Mouse (Mus musculus) adrenal gland, adult 18-20 months (tissue): ENCODE measurements around the gene Rpl3l. TPM values are rescaled to one million over a fixed set of nuclear protein-coding genes. Genes with fewer than 3 reads are reported as not detected.

Source experiments
- DNase-seq, 2 experiments: peaks; one replicate each; pipeline ENCODE4 v3.0.0; 2021 to 2022; ENCODE audit warnings: low spot score in 2 of 2
- total RNA-seq, 2 experiments: library from RNA; stranded (reverse); gene quantifications; 1 replicate in 1 of 2; 2 replicates in 1 of 2; pipeline ENCODE4 v1.2.3; 2021

The Rpl3l gene
- total RNA-seq, 2 experiments from 2014 or later: 1.2 TPM; not detected in 1

- DNase-seq: no peak
Observed at GRCm38 (mm10) chr17:24738238-24738637, 10.6 kb downstream of the Rpl3l start.

DNA sequence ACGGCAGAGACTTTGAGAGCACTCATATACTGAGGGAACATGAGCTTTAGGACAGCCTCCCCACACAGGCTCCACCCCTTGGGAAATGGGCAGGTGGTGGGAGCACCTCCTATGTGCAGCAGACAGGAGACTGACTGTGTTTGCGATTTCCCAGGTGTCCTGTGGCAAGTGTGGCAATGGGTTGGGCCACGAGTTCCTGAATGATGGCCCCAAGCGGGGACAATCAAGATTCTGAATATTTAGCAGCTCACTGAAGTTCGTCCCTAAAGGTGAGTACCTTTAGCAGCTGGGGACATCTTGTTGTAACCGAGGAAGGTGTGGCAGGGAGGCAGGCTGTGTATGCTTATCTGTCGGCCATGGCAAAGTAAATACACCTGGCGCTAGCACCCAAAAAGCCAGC, 12.3 kb downstream of the Rpl3l start:
- no peak for DNase-seq

DNA sequence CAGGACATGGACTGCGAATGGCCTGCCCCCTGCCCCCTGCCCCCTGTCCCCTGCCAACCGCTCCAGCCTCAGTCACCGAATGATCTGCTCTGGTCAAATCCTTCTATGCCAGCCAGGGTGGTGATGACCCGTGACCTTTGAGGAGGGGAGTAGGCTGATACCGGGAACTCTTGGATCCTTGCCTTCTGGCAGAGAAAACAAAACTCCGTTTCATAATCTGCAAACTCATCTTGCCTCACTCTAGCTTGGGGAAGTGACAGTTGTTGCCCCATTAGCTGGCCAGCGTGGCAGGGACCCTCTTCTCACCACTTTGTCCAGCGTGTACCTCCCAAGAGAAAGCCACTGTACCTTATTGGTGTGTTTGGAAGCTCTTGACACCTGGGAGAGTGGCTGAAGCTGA, 14.7 kb downstream of the Rpl3l start:
- no peak for DNase-seq

DNA sequence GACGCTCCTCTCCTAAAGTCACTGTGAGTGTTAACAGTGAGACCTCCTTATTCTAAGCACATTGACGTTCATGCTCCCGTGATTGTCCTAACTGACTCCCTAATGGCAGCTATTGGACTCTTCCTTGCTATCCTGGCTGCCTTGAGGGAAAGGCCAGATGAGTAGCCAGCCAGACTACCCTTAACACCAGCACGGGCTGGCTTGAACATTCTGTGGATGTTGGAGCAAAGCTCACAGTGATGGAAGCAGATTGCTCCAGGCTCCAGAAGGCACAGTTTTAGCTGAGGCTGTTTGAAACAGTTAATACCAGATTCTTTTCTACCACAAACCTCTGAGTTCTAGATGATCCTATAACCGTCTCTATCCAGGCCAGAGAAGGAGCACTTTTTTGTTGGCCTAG, 16.3 kb downstream of the Rpl3l start:
- no peak for DNase-seq

DNA sequence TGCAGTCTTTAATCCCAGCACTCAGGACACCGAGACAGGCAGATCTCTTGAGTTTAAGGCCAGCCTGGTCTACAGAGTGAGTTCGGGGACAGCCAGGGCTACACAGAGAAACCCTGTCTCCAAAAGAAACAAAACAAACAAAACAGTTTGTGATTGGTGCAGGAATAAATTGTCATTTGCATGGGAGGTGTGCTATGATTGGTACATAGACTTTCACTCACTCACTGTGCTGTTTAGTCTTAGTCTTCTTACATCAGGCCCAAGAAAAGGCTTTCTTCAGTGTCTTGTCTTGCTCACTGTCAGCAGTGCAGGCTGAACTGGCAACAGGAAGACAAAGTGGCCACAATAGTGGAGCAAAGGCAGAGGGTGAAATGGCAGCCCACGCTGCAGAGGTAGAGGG, 16.8 kb downstream of the Rpl3l start:
- no peak for DNase-seq

GRCm38 (mm10) chr17:24745526-24746497, 18.2 kb downstream of the Rpl3l start:
- peak; percentile 82 to 85 for DNase-seq

- DNase-seq: no peak
Observed at GRCm38 (mm10) chr17:24746986-24747385, 19.4 kb downstream of the Rpl3l start.

GRCm38 (mm10) chr17:24751528-24751927, 23.9 kb downstream of the Rpl3l start:
- DNase-seq: no peak

- DNase-seq: peak; percentile 36 to 50
Observed at GRCm38 (mm10) chr17:24752415-24753394, 25.1 kb downstream of the Rpl3l start, which contains the start of gene Hs3st6. Gene Hs3st6, plus strand, starts transcription at chr17:24752988.

GRCm38 (mm10) chr17:24757394-24757793, 29.8 kb downstream of the Rpl3l start:
- DNase-seq: no peak

- no peak for DNase-seq
Observed at GRCm38 (mm10) chr17:24761121-24761520, 33.5 kb downstream of the Rpl3l start.

DNA sequence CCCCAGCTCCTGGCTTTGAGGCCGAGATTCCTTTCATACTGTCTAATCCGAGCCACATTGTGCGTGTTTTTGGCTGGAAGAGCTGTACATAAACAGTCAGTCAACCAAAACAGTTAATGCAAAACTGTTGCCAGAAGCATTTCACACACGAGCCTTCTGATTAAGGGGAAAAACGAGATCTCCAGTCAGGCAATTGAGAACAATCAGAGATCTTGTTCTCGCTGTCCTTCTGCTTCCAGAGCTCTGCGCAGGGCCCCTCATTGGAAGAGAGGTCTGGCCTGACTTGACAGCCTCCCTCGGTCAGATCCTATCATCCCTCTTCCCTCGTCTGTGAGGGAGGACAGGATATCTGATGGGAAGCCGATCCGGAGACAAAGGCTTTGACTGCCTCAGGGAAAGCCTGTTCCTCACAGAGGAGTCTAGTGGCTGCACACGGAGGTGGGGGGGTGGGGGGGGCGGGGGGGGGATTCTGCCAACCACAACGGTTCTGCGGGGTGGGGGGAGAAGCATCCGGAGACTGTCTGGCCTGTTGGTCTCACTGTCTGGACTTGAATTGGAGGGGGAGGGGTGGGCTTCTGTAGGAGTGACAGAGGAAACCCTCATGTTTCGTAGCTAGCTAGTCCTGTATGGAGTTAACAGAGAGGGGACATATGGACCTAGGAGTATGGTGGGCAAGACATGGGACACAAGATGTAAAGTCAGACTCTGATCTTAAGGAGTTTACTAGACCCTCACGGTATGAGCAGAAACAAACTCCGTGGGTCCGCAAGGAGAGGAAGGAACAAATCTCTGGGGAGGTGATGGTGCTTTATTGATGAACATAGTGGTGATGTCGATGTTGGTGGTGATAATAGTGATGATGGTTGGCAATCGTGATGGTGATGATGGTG, 37.6 kb downstream of the Rpl3l start:
- no peak for DNase-seq

DNA sequence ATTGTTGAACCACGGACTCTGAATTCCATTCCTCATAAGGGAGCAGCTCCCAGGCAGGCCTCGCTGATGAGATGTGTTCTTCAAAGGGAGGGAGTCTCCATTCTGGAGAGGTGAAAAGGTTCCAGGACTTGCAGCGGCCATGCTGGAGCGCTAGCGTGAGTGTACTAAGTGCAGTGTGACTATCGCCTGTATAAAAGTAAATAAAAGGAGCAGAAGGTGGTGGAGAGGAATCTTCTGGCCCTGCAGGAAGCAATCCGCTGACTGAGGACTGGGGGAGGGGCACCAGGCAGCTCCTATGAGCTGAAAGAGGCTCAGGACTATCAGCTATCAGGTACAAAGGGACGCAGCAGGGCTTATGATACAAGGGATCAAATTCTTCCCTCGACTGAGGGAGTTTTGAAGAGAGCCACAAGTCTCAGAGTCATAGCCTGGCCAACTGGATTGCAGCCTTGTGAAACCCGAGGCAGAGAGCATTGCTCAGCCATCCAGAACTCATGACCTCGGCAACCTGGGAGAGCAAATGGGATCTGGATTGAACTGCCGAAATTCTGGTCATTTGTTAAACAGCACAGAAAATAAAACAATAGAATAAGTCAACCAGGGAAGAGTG, 38.8 kb downstream of the Rpl3l start:
- no peak for DNase-seq

- DNase-seq: no peak
Observed at GRCm38 (mm10) chr17:24769146-24769545, 41.5 kb downstream of the Rpl3l start.

- DNase-seq: no peak
Observed at GRCm38 (mm10) chr17:24773241-24773640, 45.6 kb downstream of the Rpl3l start.

DNA sequence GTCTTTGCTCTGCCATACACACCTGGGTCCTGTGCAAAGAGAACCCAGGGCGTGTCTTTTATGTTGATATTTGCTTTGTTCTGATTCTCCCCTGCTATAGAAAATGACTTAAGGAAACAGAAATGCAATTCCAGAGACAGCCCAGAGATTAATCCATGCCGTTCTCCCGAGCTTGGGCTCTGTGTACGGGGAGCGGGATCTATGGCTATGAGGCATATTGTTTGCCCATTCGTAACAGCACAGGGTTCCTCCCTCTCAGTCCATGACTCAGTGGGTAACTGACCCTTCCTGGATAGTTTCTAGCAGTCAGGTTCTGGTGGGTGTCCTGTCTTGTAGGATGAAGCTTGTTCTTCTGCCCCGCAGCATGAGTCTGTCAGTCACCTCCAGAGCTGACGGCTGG, 47.6 kb downstream of the Rpl3l start:
- DNase-seq: no peak

DNA sequence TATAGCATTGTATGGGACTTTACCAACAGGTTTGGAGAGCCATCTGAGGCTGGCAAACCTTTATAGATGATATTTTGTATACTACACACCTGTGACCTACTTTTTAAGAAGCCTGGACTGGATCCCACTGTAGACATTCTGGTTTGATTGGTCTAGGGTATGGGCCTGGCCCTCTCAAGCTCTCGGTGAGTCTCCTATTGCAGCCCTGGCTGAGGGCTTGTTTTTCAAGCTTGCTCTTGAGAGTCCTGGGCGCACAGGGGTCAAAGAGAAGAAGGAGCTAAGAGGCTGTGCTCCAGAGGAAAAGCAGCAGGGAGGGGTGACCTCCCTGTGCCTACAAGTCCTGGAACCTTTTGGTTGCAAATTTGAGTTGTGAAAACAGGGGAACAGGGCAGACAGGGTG, 49.5 kb downstream of the Rpl3l start:
- no peak for DNase-seq

- no peak for DNase-seq
Observed at GRCm38 (mm10) chr17:24780821-24781220, 53.2 kb downstream of the Rpl3l start.
